Mouse (Mus musculus) lung, postnatal 0 days (tissue): ENCODE results near the gene Gm11172. TPM values are rescaled to one million over a fixed set of nuclear protein-coding genes. Genes with fewer than 3 reads are reported as not detected.
"Not testable (repeated sequence)": the region's sequence is repeated elsewhere in the genome, so short reads cannot be mapped to it uniquely, and the experiment has no call there.

Experiments used
- ATAC-seq: fragments of 200-750 bp; cut with Nextera tagmentation; 2 replicates; pipeline ENCODE4 v1.8.0; 2017; ENCODE audit warnings: moderate library complexity
- DNase-seq: peaks from one replicate; pipeline ENCODE4 v3.0.0-alpha.2; 2016; ENCODE audit warnings: low spot score
- H3K27ac ChIP-seq: fragments of 300-500 bp; sonication (generic); 2 replicates; pipeline ENCODE4 v1.5.1; 2014; ENCODE audit warnings: antibody characterized with exemption, mild to moderate bottlenecking, low read length, mixed read lengths
- H3K27me3 ChIP-seq: fragments of 300-500 bp; sonication (generic); replicated peaks from 2 replicates; pipeline ENCODE4 v1.6.1; 2014; ENCODE audit warnings: low read length, mixed read lengths; ENCODE audit not compliant: insufficient read depth
- H3K36me3 ChIP-seq: fragments of 300-500 bp; sonication (generic); 2 replicates; pipeline ENCODE4 v1.6.1; 2014; ENCODE audit warnings: low read length, mixed read lengths; ENCODE audit not compliant: insufficient read depth
- H3K4me1 ChIP-seq: fragments of 300-500 bp; sonication (generic); 2 replicates; pipeline ENCODE4 v1.6.1; 2014; ENCODE audit warnings: antibody characterized with exemption, low read depth, low read length, mixed read lengths; ENCODE audit not compliant: insufficient read depth
- H3K4me2 ChIP-seq: fragments of 300-500 bp; sonication (generic); replicated peaks from 2 replicates; pipeline ENCODE4 v1.6.1; 2014; ENCODE audit warnings: low read depth, mild to moderate bottlenecking, low read length, moderate library complexity, mixed read lengths
- H3K4me3 ChIP-seq: fragments of 300-500 bp; sonication (generic); 2 replicates; pipeline ENCODE4 v1.5.1; 2014; ENCODE audit warnings: low read depth, low read length
- H3K9ac ChIP-seq: fragments of 300-500 bp; sonication (generic); replicated peaks from 2 replicates; pipeline ENCODE4 v1.6.1; 2014; ENCODE audit warnings: low read depth, mild to moderate bottlenecking
- H3K9me3 ChIP-seq: fragments of 300-500 bp; sonication (generic); 2 replicates; pipeline ENCODE4 v1.6.1; 2016; ENCODE audit warnings: low read length, mixed read lengths
- CTCF ChIP-seq: IDR thresholded peaks from 2 replicates; pipeline ENCODE4 v1.5.1; 2016; ENCODE audit warnings: antibody characterized with exemption, mild to moderate bottlenecking
- EP300 ChIP-seq: IDR thresholded peaks from 2 replicates; pipeline ENCODE4 v1.6.1; 2016; ENCODE audit warnings: antibody characterized with exemption, mild to moderate bottlenecking, control low read depth
- WGBS: fragments of 180-500 bp; shearing (Covaris S2); extraction: QIAGEN DNeasy Blood & Tissue Kit; methylation state at CpG from one replicate; pipeline ENCODE4 v1.1.7; 2014; 5-methylcytosine and 5-hydroxymethylcytosine counted together
- polyA plus RNA-seq: library from polyadenylated mRNA; unstranded; fragments of >200 nt; fragmentation: Nextera tagmentation; extraction: Ambion mirVana; gene quantifications from 2 replicates; pipeline ENCODE4 v1.2.1, GENCODE M21; 2015

Gene Gm11172
- polyA plus RNA-seq, 1 experiment from 2014 or later: not detected

DNA sequence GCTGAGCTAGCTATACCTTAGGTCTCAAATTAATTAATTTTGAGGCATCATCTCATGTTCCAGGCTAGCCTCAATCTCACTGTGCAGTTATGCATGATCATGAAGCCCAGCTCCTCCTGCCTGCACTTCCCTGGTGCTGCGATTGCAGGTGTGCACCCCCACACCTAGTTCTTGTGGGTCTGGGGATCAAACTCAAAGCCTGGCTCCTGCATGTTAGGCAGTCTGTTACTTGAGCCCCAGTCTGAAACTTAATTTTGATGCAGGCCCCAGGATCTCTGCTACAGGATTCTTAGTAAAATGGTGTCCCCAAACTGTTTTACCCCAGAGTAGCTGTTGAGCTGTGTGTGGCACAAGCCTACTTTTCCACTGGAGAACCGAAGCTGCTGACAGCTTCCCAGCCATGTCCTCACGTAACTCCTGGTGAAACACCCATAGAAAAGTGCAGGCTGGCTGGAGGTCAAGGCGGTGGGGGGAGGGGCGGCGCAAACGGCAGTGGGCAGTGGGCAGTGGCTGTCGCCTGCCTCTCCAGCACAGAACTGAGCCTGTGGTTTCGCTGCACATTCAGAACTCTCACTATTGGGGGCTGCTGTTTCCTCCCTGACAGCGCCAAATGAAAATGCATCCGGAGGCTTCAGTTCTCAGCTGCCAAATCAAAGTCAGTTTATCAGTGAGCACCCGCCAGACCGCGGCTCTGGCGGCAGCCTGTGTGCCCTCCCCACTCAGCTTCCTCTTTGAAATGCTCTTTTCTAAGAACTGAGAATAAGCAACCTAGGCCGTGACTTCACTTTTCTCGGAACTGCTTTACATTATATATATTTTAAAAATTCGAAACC lies 31.0 kb downstream of the Gm11172 start:
- Histone ChIP-seq H3K9ac (no peak overlapping the region), H3K27me3 (no peaks in the 10 kb centered on the region), H3K4me2 (peak overlapping the region; percentile 50), H3K27ac (peak overlapping the region; percentile 28; the same call in 1 of the 2 replicates), H3K9me3 (no peaks in the 10 kb centered on the region), H3K4me3 (peak overlapping the region; percentile 11; the same call in 1 of the 2 replicates), H3K4me1 (peaks cover 13% of the 10 kb centered on the region), H3K36me3 (no peaks in the 10 kb centered on the region)
- TF ChIP-seq CTCF (no peak), EP300 (peak; percentile 66; the same call in 1 of the 2 replicates)
- ATAC-seq (peak; percentile 76), DNase-seq (peak; percentile 74)
- WGBS: 5% methylated on average over 18 of the region's 18 CpGs

DNA sequence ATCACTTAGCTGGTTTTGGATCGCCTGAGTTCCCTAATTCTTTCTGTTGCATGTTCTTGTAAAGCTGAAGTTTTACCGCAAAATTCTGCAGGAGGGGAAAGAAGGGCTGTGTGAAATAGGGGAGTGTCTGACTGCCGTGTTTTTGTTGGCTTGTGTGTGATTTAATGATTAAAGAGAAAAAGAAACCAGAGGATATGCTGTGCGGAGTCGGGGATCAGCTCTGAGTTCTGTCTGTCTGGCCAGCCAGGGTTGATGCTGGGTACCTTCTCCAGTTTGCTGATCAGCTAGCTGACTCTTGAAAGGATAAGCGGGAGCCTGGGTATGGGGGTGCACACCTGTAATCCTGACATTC lies 31.6 kb downstream of the Gm11172 start:
- Histone ChIP-seq H3K4me1 (peaks cover 15% of the 10 kb centered on the region), H3K9me3 (no peaks in the 10 kb centered on the region), H3K4me2 (peak overlapping the region; percentile 50), H3K36me3 (no peaks in the 10 kb centered on the region), H3K27ac (no peak overlapping the region), H3K27me3 (no peaks in the 10 kb centered on the region), H3K4me3 (peak overlapping the region; percentile 11; the same call in 1 of the 2 replicates), H3K9ac (no peak overlapping the region)
- WGBS: 36% methylated on average over 6 of the region's 6 CpGs
- DNase-seq (no peak), ATAC-seq (peak; percentile 8; the same call in 1 of the 2 replicates)
- TF ChIP-seq CTCF (no peak), EP300 (0 out of 2 replicates have a peak, but pooled peaks have one; percentile 5)

DNA sequence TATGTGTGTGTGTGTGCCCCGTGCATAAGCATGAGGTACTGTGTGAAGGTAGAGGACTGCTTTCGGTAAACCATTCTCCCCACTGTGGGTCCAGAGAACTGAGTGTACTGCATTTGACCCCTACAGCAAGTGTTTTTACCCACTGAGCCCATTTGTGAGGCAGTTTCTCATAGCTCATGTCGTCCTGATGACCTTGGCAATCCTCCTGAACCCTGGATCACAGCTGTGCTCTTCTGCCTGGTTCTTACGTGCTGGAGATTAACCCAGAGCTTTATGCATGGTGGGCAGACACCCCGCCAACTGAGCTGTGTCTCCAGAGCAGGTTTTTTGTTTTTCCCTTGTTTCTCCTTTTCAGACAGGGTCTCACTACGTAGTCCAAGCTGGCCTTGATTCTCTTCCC lies 33.2 kb downstream of the Gm11172 start:
- Histone ChIP-seq H3K9ac (no peak overlapping the region), H3K4me1 (peaks cover 22% of the 10 kb centered on the region), H3K36me3 (no peaks in the 10 kb centered on the region), H3K4me3 (no peak overlapping the region), H3K9me3 (no peaks in the 10 kb centered on the region), H3K27ac (no peak overlapping the region), H3K4me2 (no peak overlapping the region), H3K27me3 (no peaks in the 10 kb centered on the region)
- TF ChIP-seq EP300 (no peak), CTCF (no peak)
- no peak for DNase-seq
- WGBS: 81% methylated on average over 6 of the region's 6 CpGs
- no peak for ATAC-seq

DNA sequence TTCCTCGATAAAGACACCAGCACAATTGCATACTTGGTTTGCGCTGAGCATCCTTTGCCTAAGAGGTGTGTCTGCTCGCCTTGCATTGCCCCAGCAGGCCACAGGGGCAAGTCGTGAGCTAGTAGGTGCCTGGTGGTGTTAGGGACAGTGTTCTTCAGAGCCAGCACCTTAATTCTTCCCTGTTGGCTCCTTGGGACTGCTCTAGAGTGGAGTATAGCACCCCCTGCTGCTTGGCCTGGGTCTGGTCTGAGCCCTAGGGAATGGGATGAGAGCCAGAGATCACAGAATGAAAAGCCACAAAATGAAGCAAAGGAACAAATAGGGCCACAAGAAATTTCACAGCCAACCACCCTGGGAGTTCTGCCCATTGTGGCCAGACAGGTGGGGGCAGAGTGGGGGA lies 33.8 kb downstream of the Gm11172 start:
- Histone ChIP-seq H3K4me3 (no peak overlapping the region), H3K4me1 (peaks cover 22% of the 10 kb centered on the region), H3K9me3 (no peaks in the 10 kb centered on the region), H3K36me3 (no peaks in the 10 kb centered on the region), H3K27ac (no peak overlapping the region), H3K27me3 (no peaks in the 10 kb centered on the region), H3K9ac (no peak overlapping the region), H3K4me2 (no peak overlapping the region)
- TF ChIP-seq CTCF (peak; percentile 89), EP300 (no peak)
- 67% methylated on average over 4 of the region's 4 CpGs for WGBS
- ATAC-seq: peak; percentile 65
- peak; percentile 89 for DNase-seq

DNA sequence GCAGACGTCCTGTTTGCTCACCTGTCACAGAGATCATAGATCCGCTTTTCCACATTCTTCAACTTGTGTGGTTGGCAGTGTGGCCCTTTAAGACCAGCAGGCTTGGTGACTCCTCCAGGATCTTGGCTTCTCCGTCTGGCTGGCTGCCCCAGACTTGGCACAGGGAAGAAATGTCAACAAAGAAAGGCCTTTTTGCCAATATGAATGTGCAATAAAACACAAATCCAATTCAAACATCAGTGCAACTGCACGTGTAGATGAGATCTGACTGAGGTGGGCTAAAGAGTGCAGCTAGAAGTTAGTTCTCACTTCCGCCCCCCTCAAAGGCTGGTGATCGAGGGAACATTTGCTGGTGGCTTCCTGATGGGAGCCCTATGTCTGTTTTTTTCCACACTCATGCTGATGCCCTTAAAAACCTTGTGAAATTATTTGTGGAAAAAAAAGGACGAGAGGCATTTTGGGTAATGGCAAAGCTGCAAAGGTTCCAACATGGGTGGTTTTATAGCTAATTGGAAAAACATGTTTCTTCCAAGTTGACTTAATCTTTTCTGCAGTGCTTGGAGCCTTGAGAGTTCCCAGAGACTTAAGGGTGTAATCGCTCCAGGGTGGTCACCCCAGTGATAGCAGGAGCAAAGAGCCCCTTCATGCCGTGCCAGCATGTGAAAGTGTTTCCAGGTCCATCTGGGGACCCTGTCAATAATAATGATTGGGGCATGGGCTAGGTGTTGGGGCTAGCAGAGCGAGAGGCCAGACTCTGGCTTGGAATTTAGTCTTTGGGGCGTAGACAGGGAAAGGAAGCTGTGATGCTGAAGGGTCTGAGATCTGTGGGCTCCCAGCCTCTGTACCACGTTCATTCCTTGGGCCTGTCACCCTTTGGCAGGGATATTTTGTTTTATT lies 37.5 kb downstream of the Gm11172 start:
- Histone ChIP-seq H3K9me3 (no peaks in the 10 kb centered on the region), H3K27ac (peak overlapping the region; percentile 43; the same call in 1 of the 2 replicates), H3K27me3 (no peaks in the 10 kb centered on the region), H3K4me1 (peaks cover 16% of the 10 kb centered on the region), H3K4me2 (no peak overlapping the region), H3K9ac (no peak overlapping the region), H3K36me3 (no peaks in the 10 kb centered on the region), H3K4me3 (no peak overlapping the region)
- 34% methylated on average over 12 of the region's 12 CpGs for WGBS
- 0 out of 2 replicates have a peak, but pooled peaks have one; percentile 10 for TF ChIP-seq CTCF
- peak; percentile 11; the same call in 1 of the 2 replicates for TF ChIP-seq EP300
- ATAC-seq (peak; percentile 63), DNase-seq (peak; percentile 80)

DNA sequence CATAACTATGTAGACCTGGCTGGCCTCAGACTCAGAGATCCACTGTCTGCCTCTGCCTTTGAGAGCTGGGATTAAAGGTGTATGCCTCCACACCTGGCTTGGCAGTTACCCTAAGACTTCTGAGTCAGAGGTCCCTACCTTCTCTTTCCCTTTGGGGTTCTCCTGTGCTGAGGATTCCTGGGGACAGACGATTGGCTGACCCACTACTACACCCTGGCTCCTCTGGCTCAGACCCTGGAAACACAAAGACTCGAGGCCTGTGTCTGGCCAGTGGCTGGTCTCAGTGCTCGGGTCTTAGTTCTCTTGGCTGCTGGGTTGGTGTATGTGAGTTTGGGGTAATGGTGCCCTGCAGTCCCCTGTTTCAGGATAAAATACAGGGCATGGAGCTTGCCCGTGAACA lies 38.2 kb downstream of the Gm11172 start:
- 69% methylated on average over 4 of the region's 4 CpGs for WGBS
- H3K9ac ChIP-seq: no peak overlapping the region
- peaks cover 16% of the 10 kb centered on the region for H3K4me1 ChIP-seq
- H3K9me3 ChIP-seq: no peaks in the 10 kb centered on the region
- H3K36me3 ChIP-seq: no peaks in the 10 kb centered on the region
- H3K27me3 ChIP-seq: no peaks in the 10 kb centered on the region
- TF ChIP-seq EP300: no peak
- TF ChIP-seq CTCF: no peak
- DNase-seq (no peak), ATAC-seq (no peak)
- no peak overlapping the region for H3K4me2 ChIP-seq
- no peak overlapping the region for H3K4me3 ChIP-seq
- no peak overlapping the region for H3K27ac ChIP-seq

DNA sequence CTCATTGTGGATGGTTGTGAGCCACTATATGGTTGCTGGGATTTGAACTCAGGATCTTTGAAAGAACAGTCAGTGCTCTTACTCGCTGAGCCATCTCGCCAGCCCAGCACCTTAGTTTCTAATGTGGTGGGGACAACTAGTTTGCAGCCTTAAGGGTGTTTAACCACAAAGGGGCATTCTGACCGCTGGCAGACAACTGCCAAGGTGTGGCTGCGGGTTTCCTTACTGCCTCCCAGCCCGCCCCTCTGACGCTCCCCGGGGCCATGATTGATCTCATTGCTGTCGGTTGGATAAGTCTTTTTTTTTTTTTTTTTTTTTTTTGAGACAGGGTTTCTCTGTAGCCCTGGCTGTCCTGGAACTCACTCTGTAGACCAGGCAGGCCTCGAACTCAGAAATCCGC lies 39.5 kb downstream of the Gm11172 start:
- not testable (repeated sequence) for DNase-seq, H3K4me3 ChIP-seq, H3K27ac ChIP-seq, H3K9ac ChIP-seq, H3K4me2 ChIP-seq, H3K9me3 ChIP-seq, ATAC-seq, H3K36me3 ChIP-seq, H3K27me3 ChIP-seq
- WGBS: 87% methylated on average over 10 of the region's 10 CpGs
- peaks cover 16% of the 10 kb centered on the region for H3K4me1 ChIP-seq
